Mouse (Mus musculus): ENCODE data around the gene Pcgf1.

The Pcgf1 gene

GRCm38 (mm10) chr6:83065995-83066394 lies 11.7 kb upstream of the Pcgf1 start:
- DNase-seq (ENCODE audit: low spot score): no peak

DNA sequence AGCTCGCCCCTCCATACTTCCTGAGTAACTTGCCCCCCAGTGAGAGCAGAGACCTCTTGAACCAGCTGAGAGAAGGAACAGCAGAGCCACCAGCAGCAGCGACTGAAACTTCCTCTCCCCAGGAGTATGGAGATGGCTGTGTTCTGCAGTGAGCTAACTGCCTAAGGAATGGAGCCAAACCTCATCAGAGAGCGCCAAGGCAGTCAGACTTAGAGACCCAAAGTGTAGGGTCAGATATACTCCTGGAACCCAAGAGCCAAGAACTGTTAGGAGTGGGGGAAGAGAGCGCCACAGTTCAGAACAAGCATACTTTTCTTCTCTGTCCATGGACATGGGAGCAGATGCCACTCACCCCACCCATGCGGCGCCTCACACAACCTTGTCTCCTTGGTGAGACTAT lies 11.2 kb upstream of the Pcgf1 start:
- no peak for DNase-seq (ENCODE audit: low spot score)

GRCm38 (mm10) chr6:83068221-83068620 lies 9.4 kb upstream of the Pcgf1 start:
- no peak for DNase-seq (ENCODE audit: low spot score)

- no peak for DNase-seq (ENCODE audit: low spot score)
Measured at GRCm38 (mm10) chr6:83068706-83069487, 8.8 kb upstream of the Pcgf1 start.

- no peak for DNase-seq (ENCODE audit: low spot score)
Measured at GRCm38 (mm10) chr6:83069488-83070246, 8.0 kb upstream of the Pcgf1 start.

DNA sequence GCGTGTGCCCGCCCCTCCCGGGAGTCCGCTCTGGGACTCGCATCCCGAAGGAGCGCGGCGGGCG lies 7.6 kb upstream of the Pcgf1 start, which contains the start of gene Tlx2:
Gene Tlx2, minus strand, starts transcription at position 47 of the 64 bp plus-strand sequence.
- no peak for DNase-seq (ENCODE audit: low spot score)

DNA sequence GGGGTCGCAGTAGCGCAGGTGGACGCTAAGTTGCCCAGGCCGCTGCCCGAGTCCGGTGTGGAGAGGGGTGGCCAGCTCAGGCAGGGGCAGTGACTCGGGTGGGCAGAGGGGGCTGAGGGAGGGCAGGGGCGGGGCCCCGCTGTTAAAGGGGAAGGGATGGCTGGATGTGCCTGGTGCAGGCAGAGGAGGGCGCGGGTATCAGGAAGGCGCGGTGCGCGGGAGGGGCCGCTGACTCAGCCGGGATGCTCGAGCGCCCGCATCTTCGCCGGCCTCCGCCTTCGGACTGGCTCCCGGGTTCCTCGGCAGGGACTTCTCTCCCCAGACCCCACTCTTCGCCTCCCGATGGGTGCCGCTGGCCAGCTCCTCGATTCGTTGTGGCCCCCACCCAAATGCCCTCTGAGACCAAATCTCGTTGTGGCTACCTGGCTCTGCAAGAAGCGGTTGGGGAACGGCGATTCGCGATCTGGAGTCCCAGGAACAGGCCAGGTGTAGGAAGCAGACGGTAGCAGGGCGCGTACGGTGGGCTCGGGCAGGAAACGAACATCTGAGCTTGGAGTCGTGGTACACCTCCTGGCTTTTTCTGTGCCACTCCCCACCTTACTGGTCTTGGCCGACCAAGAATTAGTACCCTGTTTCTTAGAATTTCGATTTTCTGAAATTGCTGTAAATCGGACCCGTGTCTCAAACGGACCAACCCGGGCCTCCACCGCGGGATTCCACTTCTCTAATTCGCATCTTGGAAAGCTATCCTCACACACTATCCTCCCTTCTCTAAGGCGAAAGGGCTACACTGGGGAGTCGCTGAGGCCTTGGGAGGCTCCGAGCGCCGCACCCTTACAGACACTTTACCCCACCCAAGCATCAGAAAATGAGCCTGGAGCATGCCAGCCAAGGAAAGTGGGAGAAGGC lies 7.1 kb upstream of the Pcgf1 start:
- DNase-seq (ENCODE audit: low spot score): peak; percentile 40

DNA sequence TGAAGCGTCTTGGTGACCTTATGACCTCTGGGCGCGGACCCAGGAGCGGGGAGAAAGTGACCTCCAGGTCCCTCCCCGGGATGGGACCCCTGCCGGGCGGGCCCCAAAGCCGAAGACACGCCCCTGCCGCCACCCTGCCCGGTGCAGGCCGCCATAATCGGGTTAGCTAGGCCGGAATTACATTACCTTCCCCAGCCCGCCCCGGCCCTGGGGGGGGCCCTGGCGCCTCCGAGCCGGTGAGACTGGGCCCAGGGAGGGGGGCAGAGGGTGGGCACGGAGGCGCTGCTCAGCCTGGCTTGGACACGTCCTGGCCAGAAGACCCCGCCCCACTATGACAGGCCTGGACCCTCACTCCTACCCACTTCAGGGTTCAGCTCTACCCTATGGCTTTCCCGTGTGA lies 6.4 kb upstream of the Pcgf1 start:
- no peak for DNase-seq (ENCODE audit: low spot score)

- DNase-seq (ENCODE audit: low spot score): no peak
Measured at GRCm38 (mm10) chr6:83074979-83075378, 2.7 kb upstream of the Pcgf1 start.

- peak; percentile 98 for DNase-seq (ENCODE audit: low spot score)
Measured at GRCm38 (mm10) chr6:83078324-83078858, 722 bp downstream of the Pcgf1 start.

DNA sequence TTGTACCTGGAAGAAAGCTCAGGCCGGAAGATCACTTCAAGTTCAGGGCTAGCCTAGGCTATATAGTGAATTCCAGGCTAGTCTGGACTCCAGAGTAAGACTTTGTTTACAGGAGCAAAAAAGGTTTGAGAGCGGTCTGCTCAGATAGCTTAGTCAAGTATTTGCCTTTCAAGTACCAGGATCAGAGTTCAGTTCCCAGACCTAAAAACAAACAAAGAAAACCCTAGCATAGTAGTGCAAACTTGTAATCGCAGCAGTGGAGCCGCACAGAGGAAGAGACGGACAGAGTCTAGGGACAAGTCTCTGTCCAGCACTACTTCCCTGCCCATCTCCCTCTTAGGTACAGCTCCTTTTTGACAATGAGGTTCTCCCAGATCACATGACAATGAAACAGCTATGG lies 2.5 kb downstream of the Pcgf1 start:
- no peak for DNase-seq (ENCODE audit: low spot score)

- no peak for DNase-seq (ENCODE audit: low spot score)
Measured at GRCm38 (mm10) chr6:83083497-83083896, 5.8 kb downstream of the Pcgf1 start.

GRCm38 (mm10) chr6:83084477-83084876 lies 6.8 kb downstream of the Pcgf1 start:
- DNase-seq (ENCODE audit: low spot score): no peak

DNA sequence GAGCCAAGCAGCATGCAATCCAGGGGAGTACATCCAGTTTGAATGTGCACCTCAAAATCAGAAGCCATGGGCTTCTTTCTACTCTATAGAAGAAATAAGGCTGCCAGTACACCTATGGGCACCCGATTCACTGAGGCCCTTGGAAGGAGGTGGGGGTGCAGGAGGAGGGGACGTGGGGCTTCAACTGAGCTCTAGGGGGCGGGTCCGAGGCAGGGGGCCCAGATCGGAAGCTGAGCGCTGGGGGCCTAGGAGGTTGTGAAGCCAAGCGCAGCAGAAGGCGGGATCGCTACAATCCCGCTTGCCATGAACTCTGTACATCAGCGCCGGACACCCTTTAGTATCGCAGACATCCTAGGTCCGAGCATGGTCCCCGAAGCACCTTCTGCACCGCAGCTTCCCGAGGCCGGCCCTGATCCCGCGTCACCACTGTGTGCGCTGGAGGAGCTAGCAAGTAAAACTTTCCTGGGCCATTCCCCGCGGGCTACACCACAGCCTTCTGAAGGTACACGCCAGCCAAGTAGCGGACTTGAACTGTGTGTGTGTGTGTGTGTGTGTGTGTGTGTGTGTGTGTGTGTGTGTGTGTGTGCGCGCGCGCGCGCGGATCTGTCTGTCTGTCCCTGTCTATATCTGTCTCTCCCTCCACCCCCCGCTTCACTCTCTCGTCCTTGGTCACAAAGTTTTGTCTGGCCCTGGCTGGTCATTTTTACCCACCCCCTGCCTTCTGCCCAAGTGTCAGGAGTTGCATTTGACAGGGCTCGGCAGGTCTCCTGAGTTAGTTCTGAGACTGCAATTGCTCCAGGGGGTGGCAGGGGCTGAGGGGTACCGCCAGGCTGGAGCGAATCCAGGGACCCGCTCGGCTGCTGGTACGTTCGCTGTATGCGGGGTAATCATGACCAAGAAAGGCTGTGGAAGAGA lies 8.7 kb downstream of the Pcgf1 start, which contains the start of gene Lbx2:
Gene Lbx2, plus strand, starts transcription at position 247 of the 915 bp plus-strand sequence.
- DNase-seq (ENCODE audit: low spot score): peak; percentile 47

DNA sequence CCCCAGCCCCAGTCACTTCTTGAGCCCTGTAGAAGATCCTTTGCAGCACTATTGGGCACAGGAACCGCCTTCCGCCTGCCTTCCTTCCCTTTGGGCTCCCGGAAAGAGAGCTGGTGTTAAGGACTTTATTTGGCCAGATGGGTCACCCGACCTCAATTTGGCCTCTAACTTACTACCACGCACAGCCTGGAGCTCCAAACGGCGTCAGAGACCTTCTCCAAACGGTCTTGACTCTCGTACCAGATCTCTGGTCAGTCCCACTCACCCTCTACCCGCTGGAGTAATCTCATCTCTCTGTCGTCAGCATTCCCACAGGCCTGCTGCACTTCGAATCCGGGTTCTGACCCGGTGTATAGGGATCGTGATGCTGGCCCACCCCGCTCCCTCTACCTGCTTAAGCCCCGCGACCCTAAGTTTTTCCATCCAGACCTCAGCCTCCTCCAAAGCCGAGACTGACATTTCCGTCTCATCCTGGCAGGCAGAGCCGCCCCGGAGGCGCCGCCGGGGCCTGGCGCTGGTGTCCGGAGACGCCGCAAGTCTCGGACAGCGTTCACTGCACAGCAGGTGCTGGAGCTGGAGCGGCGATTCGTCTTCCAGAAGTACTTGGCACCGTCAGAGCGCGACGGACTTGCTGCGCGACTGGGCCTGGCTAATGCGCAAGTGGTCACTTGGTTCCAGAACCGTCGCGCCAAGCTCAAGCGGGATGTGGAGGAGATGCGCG lies 9.7 kb downstream of the Pcgf1 start:
- peak; percentile 46 for DNase-seq (ENCODE audit: low spot score)

DNA sequence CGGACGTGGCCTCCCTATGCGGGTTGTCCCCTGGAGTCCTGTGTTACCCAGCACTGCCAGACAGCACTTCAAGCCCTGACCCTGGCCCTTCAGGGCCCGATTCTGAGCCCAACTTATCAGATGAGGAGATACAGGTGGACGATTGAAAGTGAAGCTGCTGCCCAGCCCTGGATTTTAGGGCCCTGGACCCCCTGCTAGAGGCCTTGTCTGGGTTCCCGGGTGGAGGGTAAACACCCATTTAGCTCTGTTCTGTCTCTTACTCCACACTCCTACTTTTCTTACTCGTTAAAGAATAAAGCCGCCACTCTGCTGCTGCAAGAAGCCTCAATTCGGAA lies 10.2 kb downstream of the Pcgf1 start:
- DNase-seq (ENCODE audit: low spot score): no peak

GRCm38 (mm10) chr6:83092416-83093127 lies 14.9 kb downstream of the Pcgf1 start:
- no peak for DNase-seq (ENCODE audit: low spot score)

DNA sequence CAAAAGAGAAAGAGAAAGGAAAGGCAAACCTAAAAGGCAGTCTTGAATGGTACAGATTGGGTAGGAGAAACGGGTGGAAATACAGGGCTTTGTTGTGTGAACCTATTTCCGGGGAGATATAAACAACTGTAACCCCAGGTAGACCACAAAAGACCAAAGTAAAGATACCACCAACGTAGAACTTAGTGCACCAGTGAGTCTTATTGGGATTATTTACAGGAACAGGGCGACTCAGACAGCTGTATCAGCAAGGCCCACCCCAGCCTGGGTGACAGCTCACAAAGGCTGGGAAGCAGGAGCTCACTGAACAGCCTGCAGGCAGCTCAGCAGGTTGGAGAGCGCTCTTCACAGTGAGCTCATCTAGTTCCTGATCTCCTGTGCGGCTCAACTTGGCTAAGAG lies 18.3 kb downstream of the Pcgf1 start:
- no peak for DNase-seq (ENCODE audit: low spot score)

- no peak for DNase-seq (ENCODE audit: low spot score)
Measured at GRCm38 (mm10) chr6:83098411-83098810, 20.7 kb downstream of the Pcgf1 start.

DNA sequence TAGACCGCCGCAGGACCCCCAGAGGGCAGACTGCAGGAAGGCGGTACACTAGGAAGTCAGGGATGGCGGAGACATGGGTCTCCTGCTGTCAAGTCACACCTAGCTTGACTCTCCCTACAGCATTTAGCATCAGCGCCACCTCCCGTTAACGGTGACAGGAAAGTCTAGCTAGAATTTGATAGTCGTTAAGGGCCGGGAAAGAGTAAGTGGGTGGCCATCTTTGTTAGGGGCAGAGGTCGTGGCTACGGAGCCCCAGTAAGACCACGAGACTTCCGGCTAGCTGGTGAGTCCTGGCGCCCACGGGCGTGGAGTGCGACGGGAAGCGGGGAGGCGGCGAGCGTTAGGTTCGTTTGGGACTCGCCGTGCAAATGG lies 23.6 kb downstream of the Pcgf1 start, which contains the start of the genes Ccdc142 and Gm42688:
Gene Ccdc142, plus strand, starts transcription at position 286 of the 372 bp plus-strand sequence.
Gene Gm42688, plus strand, starts transcription at position 302 of the 372 bp plus-strand sequence.
- DNase-seq (ENCODE audit: low spot score): peak; percentile 87

Measured in ovary, postnatal 36 days (tissue).